Comparison of ENCODE assay signal across 8 mouse cellular contexts in genomic region chr12:113142021-113142975, GRCm38 (mm10). TPM values are rescaled to one million over a fixed set of nuclear protein-coding genes. Genes with fewer than 3 reads are reported as not detected.
DNase-seq lines count a peak whose midpoint lies in the region; ATAC-seq and TF ChIP-seq lines count a peak whose summit lies in the region.

No protein-coding gene starts in this region.

- peak overlapping the region; percentile 94 for H3K4me2 ChIP-seq in intestine, embryonic 16.5 days (ENCODE audit: low read depth, low read length)
- peak overlapping the region; percentile 32 for H3K4me2 ChIP-seq in limb, embryonic 14.5 days (replicated peaks; ENCODE audit: low read depth, low read length, severe bottlenecking)
- H3K4me2 ChIP-seq in midbrain, postnatal 0 days (ENCODE audit: low read depth, low read length, poor library complexity, severe bottlenecking) = peak overlapping the region; percentile 63

- peak; percentile 26 to 54 for DNase-seq in cerebellum, adult 2 months
- DNase-seq in cerebellum, postnatal 36 days = no peak
- peak; percentile 52 to 76 for DNase-seq in gastrocnemius, postnatal 4 days (ENCODE audit: low spot score in 2 of 2)
- DNase-seq in limb, embryonic 14.5 days (ENCODE audit: low spot score) = peak; percentile 59
- DNase-seq in midbrain, postnatal 0 days (ENCODE audit: low spot score) = peak; percentile 79
- DNase-seq in spleen, postnatal 4 days (ENCODE audit: low spot score in 2 of 2) = no peak

- H3K27ac ChIP-seq in cerebellum, adult 2 months (ENCODE audit: insufficient read depth, low read length) = no peak overlapping the region; the same call in 1 of the 2 replicates
- H3K27ac ChIP-seq in cortical plate, adult 2 months (ENCODE audit: insufficient read depth, low read length) = peak overlapping the region; percentile 85
- peak overlapping the region; percentile 67 for H3K27ac ChIP-seq in intestine, embryonic 16.5 days (ENCODE audit: low read length)
- no peak overlapping the region for H3K27ac ChIP-seq in limb, embryonic 14.5 days (replicated peaks; ENCODE audit: low read depth, low read length)
- H3K27ac ChIP-seq in midbrain, postnatal 0 days (ENCODE audit: low read depth, low read length) = peak overlapping the region; percentile 77

- H3K4me3 ChIP-seq in cerebellum, adult 2 months (replicated peaks; ENCODE audit: insufficient read depth, low read depth, low read length) = no peak overlapping the region
- H3K4me3 ChIP-seq in cortical plate, adult 2 months (ENCODE audit: insufficient read depth, low read length) = peak overlapping the region; percentile 93
- peak overlapping the region; percentile 63 for H3K4me3 ChIP-seq in intestine, embryonic 16.5 days (ENCODE audit: low read length)
- no peak overlapping the region for H3K4me3 ChIP-seq in limb, embryonic 14.5 days (replicated peaks; ENCODE audit: low read length)
- peak overlapping the region; percentile 66 for H3K4me3 ChIP-seq in midbrain, postnatal 0 days (ENCODE audit: low read depth, low read length)

- no peaks in the 10 kb centered on the region for H3K27me3 ChIP-seq in cerebellum, adult 2 months (ENCODE audit: control insufficient read depth, insufficient read depth, low read length)
- H3K27me3 ChIP-seq in intestine, embryonic 16.5 days (replicated peaks; ENCODE audit: control insufficient read depth, insufficient read depth, low read length) = peaks cover 21% of the 10 kb centered on the region
- H3K27me3 ChIP-seq in limb, embryonic 14.5 days (ENCODE audit: control insufficient read depth, insufficient read depth, low read length) = peaks cover 41% of the 10 kb centered on the region
- H3K27me3 ChIP-seq in midbrain, postnatal 0 days (ENCODE audit: insufficient read depth, low read length) = no peaks in the 10 kb centered on the region

- H3K9me3 ChIP-seq in intestine, embryonic 16.5 days (ENCODE audit: control insufficient read depth, low read length) = no peaks in the 10 kb centered on the region
- no peaks in the 10 kb centered on the region for H3K9me3 ChIP-seq in limb, embryonic 14.5 days (ENCODE audit: control insufficient read depth, low read length)
- no peaks in the 10 kb centered on the region for H3K9me3 ChIP-seq in midbrain, postnatal 0 days (ENCODE audit: low read length)

- H3K36me3 ChIP-seq in intestine, embryonic 16.5 days (ENCODE audit: control insufficient read depth, insufficient read depth, low read length) = peaks cover 8% of the 10 kb centered on the region
- peaks cover 16% of the 10 kb centered on the region for H3K36me3 ChIP-seq in limb, embryonic 14.5 days (ENCODE audit: control insufficient read depth, insufficient read depth, low read length)
- peaks cover 18% of the 10 kb centered on the region; the same call in 1 of the 2 replicates for H3K36me3 ChIP-seq in midbrain, postnatal 0 days (ENCODE audit: insufficient read depth, low read length)

- H3K9ac ChIP-seq in intestine, embryonic 16.5 days (ENCODE audit: low read depth, low read length) = peak overlapping the region; percentile 66
- no peak overlapping the region; the same call in 1 of the 2 replicates for H3K9ac ChIP-seq in limb, embryonic 14.5 days (ENCODE audit: low read depth, low read length, severe bottlenecking)
- peak overlapping the region; percentile 63 for H3K9ac ChIP-seq in midbrain, postnatal 0 days (replicated peaks; ENCODE audit: low read length, poor library complexity, severe bottlenecking)

- ATAC-seq in intestine, embryonic 16.5 days = peak; percentile 16
- ATAC-seq in limb, embryonic 14.5 days (ENCODE audit: low FRiP score, low read depth) = no peak
- ATAC-seq in midbrain, postnatal 0 days (ENCODE audit: low FRiP score) = no peak

- TF ChIP-seq CTCF in cerebellum, adult 2 months (IDR thresholded peaks at IDR 0.05; ENCODE audit: borderline replicate concordance, insufficient read depth, low read depth, low read length) = no peak
- no peak for TF ChIP-seq CTCF in cortical plate, adult 2 months (IDR thresholded peaks at IDR 0.05; ENCODE audit: extremely low read depth, insufficient read depth, low read length)
- TF ChIP-seq CTCF in midbrain, postnatal 0 days (IDR thresholded peaks at IDR 0.05) = no peak

- TF ChIP-seq POLR2A in cerebellum, adult 2 months (IDR thresholded peaks at IDR 0.05; ENCODE audit: borderline replicate concordance, insufficient read depth, low read length) = no peak
- TF ChIP-seq POLR2A in cortical plate, adult 2 months (IDR thresholded peaks at IDR 0.05; ENCODE audit: extremely low read depth, insufficient read depth, low read length) = no peak
- no peak for TF ChIP-seq POLR2A in limb, embryonic 14.5 days (IDR thresholded peaks at IDR 0.05; ENCODE audit: borderline replicate concordance, extremely low read depth, insufficient read depth, insufficient read length)

- H3K4me1 ChIP-seq in cerebellum, adult 2 months (ENCODE audit: control insufficient read depth, insufficient read depth, low read length) = peaks cover 8% of the 10 kb centered on the region
- peaks cover 10% of the 10 kb centered on the region for H3K4me1 ChIP-seq in cortical plate, adult 2 months (ENCODE audit: control insufficient read depth, insufficient read depth, low read length)
- peaks cover 55% of the 10 kb centered on the region for H3K4me1 ChIP-seq in intestine, embryonic 16.5 days (ENCODE audit: control insufficient read depth, insufficient read depth, low read length)
- peaks cover 18% of the 10 kb centered on the region for H3K4me1 ChIP-seq in limb, embryonic 14.5 days (ENCODE audit: control insufficient read depth, insufficient read depth, low read length)
- peaks cover 29% of the 10 kb centered on the region for H3K4me1 ChIP-seq in midbrain, postnatal 0 days (ENCODE audit: insufficient read depth, low read length)

- WGBS in cerebellum, adult 2 months = 31% methylated on average over 15 of the region's 15 CpGs
- WGBS in intestine, embryonic 16.5 days = 17% methylated on average over 15 of the region's 15 CpGs
- 19% methylated on average over 15 of the region's 15 CpGs for WGBS in limb, embryonic 14.5 days
- WGBS in midbrain, postnatal 0 days = 25% methylated on average over 15 of the region's 15 CpGs

RNA-seq across cellular contexts. Expression of gene Crip2, which starts 2.3 kb away (rescaled TPM):
- polyA plus RNA-seq in cerebellum, adult 2 months (2012; rRNA removed) = 66.2 and 67.0 TPM in 2 replicates
- polyA plus RNA-seq in cortical plate, adult 2 months (2012; rRNA removed) = 263 and 281 TPM in 2 replicates
- total RNA-seq in gastrocnemius, postnatal 4 days (2021) = 100 to 1,000 TPM; 141 to 153 TPM
- 124 and 130 TPM in 2 replicates for polyA plus RNA-seq in intestine, embryonic 16.5 days (2015; fragmentation: Nextera tagmentation; extraction: Ambion mirVana)
- 91.4 and 102 TPM in 2 replicates for polyA plus RNA-seq in limb, embryonic 14.5 days (2012; rRNA removed)
- polyA plus RNA-seq in limb, embryonic 14.5 days (2014; fragmentation: Nextera tagmentation; extraction: Ambion mirVana) = 89.9 and 99.1 TPM in 2 replicates
- total RNA-seq in midbrain, postnatal 0 days (2014; rRNA removed) = 147 and 185 TPM in 2 replicates
- 317 and 336 TPM in 2 replicates for polyA plus RNA-seq in midbrain, postnatal 0 days (2015; fragmentation: Nextera tagmentation; extraction: Ambion mirVana)

RNA-seq across cellular contexts. Expression of gene Crip1, which starts 3.8 kb away (rescaled TPM):
- polyA plus RNA-seq in cerebellum, adult 2 months (2012; rRNA removed) = 44.5 and 55.5 TPM in 2 replicates
- polyA plus RNA-seq in cortical plate, adult 2 months (2012; rRNA removed) = 67.6 and 70.7 TPM in 2 replicates
- total RNA-seq in gastrocnemius, postnatal 4 days (2021) = 100 to 1,000 TPM; 331 to 336 TPM
- 489 and 523 TPM in 2 replicates for polyA plus RNA-seq in intestine, embryonic 16.5 days (2015; fragmentation: Nextera tagmentation; extraction: Ambion mirVana)
- polyA plus RNA-seq in limb, embryonic 14.5 days (2012; rRNA removed) = 387 and 403 TPM in 2 replicates
- polyA plus RNA-seq in limb, embryonic 14.5 days (2014; fragmentation: Nextera tagmentation; extraction: Ambion mirVana) = 344 and 469 TPM in 2 replicates
- 2.5 and 3.9 TPM in 2 replicates for total RNA-seq in midbrain, postnatal 0 days (2014; rRNA removed)
- polyA plus RNA-seq in midbrain, postnatal 0 days (2015; fragmentation: Nextera tagmentation; extraction: Ambion mirVana) = 25.0 and 26.0 TPM in 2 replicates

RNA-seq across cellular contexts. Expression of gene Tedc1, which starts 13.9 kb away (rescaled TPM):
- 1.1 and 1.6 TPM in 2 replicates for polyA plus RNA-seq in cerebellum, adult 2 months (2012; rRNA removed)
- 1.0 and 2.0 TPM in 2 replicates for polyA plus RNA-seq in cortical plate, adult 2 months (2012; rRNA removed)
- total RNA-seq in gastrocnemius, postnatal 4 days (2021) = 1 to 10 TPM; 6.4 TPM
- polyA plus RNA-seq in intestine, embryonic 16.5 days (2015; fragmentation: Nextera tagmentation; extraction: Ambion mirVana) = 21.4 and 22.7 TPM in 2 replicates
- polyA plus RNA-seq in limb, embryonic 14.5 days (2012; rRNA removed) = 30.8 and 36.8 TPM in 2 replicates
- 19.5 and 22.6 TPM in 2 replicates for polyA plus RNA-seq in limb, embryonic 14.5 days (2014; fragmentation: Nextera tagmentation; extraction: Ambion mirVana)
- 4.3 and 17.0 TPM in 2 replicates for total RNA-seq in midbrain, postnatal 0 days (2014; rRNA removed)
- polyA plus RNA-seq in midbrain, postnatal 0 days (2015; fragmentation: Nextera tagmentation; extraction: Ambion mirVana) = 8.8 and 8.9 TPM in 2 replicates

RNA-seq across cellular contexts. Expression of gene Tmem121, which starts 43.4 kb away (rescaled TPM):
- 30.9 and 31.3 TPM in 2 replicates for polyA plus RNA-seq in cerebellum, adult 2 months (2012; rRNA removed)
- polyA plus RNA-seq in cortical plate, adult 2 months (2012; rRNA removed) = 40.1 and 40.7 TPM in 2 replicates
- 1 to 10 TPM; 2.5 to 3.4 TPM for total RNA-seq in gastrocnemius, postnatal 4 days (2021)
- polyA plus RNA-seq in intestine, embryonic 16.5 days (2015; fragmentation: Nextera tagmentation; extraction: Ambion mirVana) = 5.6 and 5.8 TPM in 2 replicates
- polyA plus RNA-seq in limb, embryonic 14.5 days (2012; rRNA removed) = 29.6 and 43.4 TPM in 2 replicates
- polyA plus RNA-seq in limb, embryonic 14.5 days (2014; fragmentation: Nextera tagmentation; extraction: Ambion mirVana) = 10.1 and 12.3 TPM in 2 replicates
- total RNA-seq in midbrain, postnatal 0 days (2014; rRNA removed) = 80.8 and 89.1 TPM in 2 replicates
- polyA plus RNA-seq in midbrain, postnatal 0 days (2015; fragmentation: Nextera tagmentation; extraction: Ambion mirVana) = 63.6 and 67.5 TPM in 2 replicates

RNA-seq across cellular contexts. Expression of gene Mta1, which starts 44.2 kb away (rescaled TPM):
- 60.4 and 61.4 TPM in 2 replicates for polyA plus RNA-seq in cerebellum, adult 2 months (2012; rRNA removed)
- polyA plus RNA-seq in cortical plate, adult 2 months (2012; rRNA removed) = 68.4 and 68.7 TPM in 2 replicates
- total RNA-seq in gastrocnemius, postnatal 4 days (2021) = 10 to 100 TPM; 68.8 to 71.8 TPM
- polyA plus RNA-seq in intestine, embryonic 16.5 days (2015; fragmentation: Nextera tagmentation; extraction: Ambion mirVana) = 8.0 TPM in 2 replicates
- polyA plus RNA-seq in limb, embryonic 14.5 days (2012; rRNA removed) = 126 and 161 TPM in 2 replicates
- 21.1 and 25.0 TPM in 2 replicates for polyA plus RNA-seq in limb, embryonic 14.5 days (2014; fragmentation: Nextera tagmentation; extraction: Ambion mirVana)
- 48.3 and 55.2 TPM in 2 replicates for total RNA-seq in midbrain, postnatal 0 days (2014; rRNA removed)
- polyA plus RNA-seq in midbrain, postnatal 0 days (2015; fragmentation: Nextera tagmentation; extraction: Ambion mirVana) = 15.3 and 16.8 TPM in 2 replicates

Comparison
In these comparisons a context has a peak if more than half of its experiments do, and no peak if none do; other contexts are left out.
1. DNase-seq: peak in cerebellum, adult 2 months (2 of 2), gastrocnemius, postnatal 4 days (2 of 2), limb, embryonic 14.5 days (single experiment) and midbrain, postnatal 0 days (single experiment); none in cerebellum, postnatal 36 days (0 of 2) and spleen, postnatal 4 days (0 of 2).
2. H3K27ac ChIP-seq: peak in cortical plate, adult 2 months (single experiment), intestine, embryonic 16.5 days (single experiment) and midbrain, postnatal 0 days (single experiment); none in cerebellum, adult 2 months (single experiment) and limb, embryonic 14.5 days (single experiment).
3. H3K4me3 ChIP-seq: peak in cortical plate, adult 2 months (single experiment), intestine, embryonic 16.5 days (single experiment) and midbrain, postnatal 0 days (single experiment); none in cerebellum, adult 2 months (single experiment) and limb, embryonic 14.5 days (single experiment).
4. H3K4me2 ChIP-seq: peak in every context shown above with its lines; median percentile 94 in intestine, embryonic 16.5 days; 63 in midbrain, postnatal 0 days; 32 in limb, embryonic 14.5 days.